Mouse (Mus musculus) intestine, postnatal 0 days (tissue): ENCODE measurements at regions not wholly inside any gene's neighbourhood (a gene's known extent, or its start where the extent isn't known, plus 50 kb on each side); places are given as distances from the start of the nearest gene placed in this dataset.

Source experiments
- ATAC-seq: fragments of 200-750 bp; cut with Nextera tagmentation; 2 replicates; pipeline ENCODE4 v1.8.0; 2017; ENCODE audit warnings: mild to moderate bottlenecking, moderate TSS enrichment, moderate library complexity
- H3K27ac ChIP-seq: fragments of 300-500 bp; sonication (generic); 2 replicates; pipeline ENCODE4 v1.5.1; 2014; ENCODE audit warnings: mild to moderate bottlenecking, low read depth, low read length, moderate library complexity
- H3K27me3 ChIP-seq: fragments of 300-500 bp; sonication (generic); replicated peaks from 2 replicates; pipeline ENCODE4 v1.6.1; 2014; ENCODE audit warnings: low read length, mixed read lengths; ENCODE audit not compliant: control insufficient read depth, insufficient read depth
- H3K36me3 ChIP-seq: fragments of 300-500 bp; sonication (generic); 2 replicates; pipeline ENCODE4 v1.6.1; 2014; ENCODE audit warnings: mild to moderate bottlenecking, moderate library complexity; ENCODE audit not compliant: control insufficient read depth, insufficient read depth
- H3K4me1 ChIP-seq: fragments of 300-500 bp; sonication (generic); replicated peaks from 2 replicates; pipeline ENCODE4 v1.6.1; 2014; ENCODE audit warnings: antibody characterized with exemption, low read length, mixed read lengths; ENCODE audit not compliant: control insufficient read depth, insufficient read depth
- H3K4me2 ChIP-seq: fragments of 300-500 bp; sonication (generic); replicated peaks from 2 replicates; pipeline ENCODE4 v1.6.1; 2014; ENCODE audit warnings: low read depth, mild to moderate bottlenecking, moderate library complexity
- H3K4me3 ChIP-seq: fragments of 300-500 bp; sonication (generic); 2 replicates; pipeline ENCODE4 v1.5.1; 2014; ENCODE audit warnings: low read depth, low read length
- H3K9ac ChIP-seq: fragments of 300-500 bp; sonication (generic); 2 replicates; pipeline ENCODE4 v1.6.1; 2014; ENCODE audit warnings: mild to moderate bottlenecking, low read depth, low read length
- H3K9me3 ChIP-seq: fragments of 300-500 bp; sonication (generic); 2 replicates; pipeline ENCODE4 v1.6.1; 2016; ENCODE audit warnings: mixed run types; ENCODE audit not compliant: control insufficient read depth
- CTCF ChIP-seq: sonication (generic); IDR thresholded peaks from 2 replicates; pipeline ENCODE4 v1.5.1; 2016; ENCODE audit warnings: low read depth, mild to moderate bottlenecking, control low read depth, antibody characterized with exemption, moderate library complexity
- WGBS: fragments of 180-500 bp; shearing (Covaris S2); extraction: QIAGEN DNeasy Blood & Tissue Kit; methylation state at CpG from one replicate; pipeline ENCODE4 v1.1.7; 2014; 5-methylcytosine and 5-hydroxymethylcytosine counted together

DNA sequence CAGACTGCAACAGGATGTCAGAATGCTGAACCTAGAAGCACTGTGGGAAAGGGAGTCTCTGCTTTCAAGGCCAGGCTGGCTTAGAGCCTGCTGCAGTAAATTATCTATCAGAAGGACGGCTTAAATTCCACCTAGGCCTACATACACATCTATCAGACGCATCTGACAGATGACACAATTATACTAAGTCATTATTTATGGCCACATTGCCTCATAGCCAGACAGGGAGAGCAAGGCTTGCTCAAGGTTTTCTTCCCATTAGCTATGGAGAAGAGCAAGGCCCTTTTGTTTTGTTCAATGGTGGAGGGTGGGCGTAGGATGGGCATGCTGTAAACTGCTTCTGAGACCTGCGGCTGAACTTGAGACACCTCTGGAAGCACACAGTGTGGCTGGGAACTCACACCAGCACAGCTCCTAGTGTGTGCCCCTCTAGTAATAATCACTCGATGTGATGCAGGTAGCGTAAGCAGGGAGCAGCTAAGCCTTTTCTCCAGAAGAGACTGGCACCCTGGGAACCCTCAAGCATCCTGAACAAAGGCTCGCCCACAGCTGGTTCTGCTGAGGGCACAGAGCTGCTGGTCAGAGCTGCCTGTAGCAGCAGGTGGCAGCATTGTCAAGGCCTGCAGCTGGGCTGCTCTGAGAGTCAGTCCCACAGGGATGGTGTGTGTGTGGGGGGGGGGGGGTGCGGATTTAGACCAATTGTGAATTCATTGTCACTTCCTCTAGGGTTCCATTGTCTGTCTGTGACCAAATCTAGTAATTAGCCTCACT is 406.8 kb upstream of the Adamts16 start:
- Histone ChIP-seq H3K9ac (no peak overlapping the region), H3K9me3 (no peaks in the 10 kb centered on the region), H3K27me3 (no peaks in the 10 kb centered on the region), H3K36me3 (no peaks in the 10 kb centered on the region), H3K4me3 (no peak overlapping the region), H3K4me1 (no peaks in the 10 kb centered on the region), H3K27ac (no peak overlapping the region), H3K4me2 (no peak overlapping the region)
- peak; percentile 71 for TF ChIP-seq CTCF
- ATAC-seq, result no peak
- 51% methylated on average over 8 of the region's 8 CpGs for WGBS

DNA sequence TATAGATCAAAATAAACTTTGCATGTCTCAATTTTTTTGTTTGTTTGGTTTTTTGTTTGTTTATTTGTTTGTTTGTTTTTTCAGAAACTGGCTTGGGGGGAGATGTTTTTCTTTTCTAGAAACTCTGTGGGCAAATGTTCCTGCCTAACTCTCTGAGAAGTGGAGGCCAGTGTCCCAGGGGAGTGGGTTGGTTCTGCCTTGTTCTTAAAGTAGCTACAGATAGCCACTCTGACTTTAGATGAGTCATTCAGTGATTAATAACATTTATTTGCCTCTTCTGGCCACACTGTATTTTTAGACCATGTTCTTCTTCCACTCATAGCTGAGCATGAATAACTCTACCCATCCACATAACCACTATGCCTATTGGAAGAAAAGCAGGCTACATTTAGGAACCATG is 405.6 kb upstream of the Adamts16 start:
- no peak for ATAC-seq
- TF ChIP-seq CTCF, result no peak
- Histone ChIP-seq H3K9ac (no peak overlapping the region), H3K27ac (no peak overlapping the region), H3K36me3 (no peaks in the 10 kb centered on the region), H3K4me3 (no peak overlapping the region), H3K27me3 (no peaks in the 10 kb centered on the region), H3K4me1 (no peaks in the 10 kb centered on the region), H3K9me3 (no peaks in the 10 kb centered on the region), H3K4me2 (no peak overlapping the region)

DNA sequence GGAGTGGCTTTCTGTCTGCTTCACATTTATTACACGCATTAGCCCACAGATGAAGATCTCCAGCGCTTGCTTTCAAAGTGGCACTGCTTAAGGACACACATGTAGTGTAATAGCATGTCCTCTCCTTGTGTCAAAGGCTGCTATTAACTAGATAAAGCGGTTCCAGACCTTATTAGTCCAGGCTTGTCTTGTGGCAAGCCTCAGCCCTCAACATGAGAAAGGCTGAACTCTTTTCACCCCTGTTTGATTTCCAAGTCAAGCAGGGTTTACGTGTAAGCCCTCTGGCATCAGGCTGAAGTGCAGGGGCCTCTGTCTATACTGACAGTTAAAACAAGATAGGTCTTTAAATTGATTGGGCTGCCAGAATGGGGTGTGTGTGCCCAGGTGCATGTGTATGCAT is 403.7 kb upstream of the Adamts16 start:
- no peak for TF ChIP-seq CTCF
- no peak for ATAC-seq
- no peak overlapping the region for H3K4me2 ChIP-seq
- no peak overlapping the region for H3K9ac ChIP-seq
- H3K4me3 ChIP-seq, result no peak overlapping the region
- no peaks in the 10 kb centered on the region for H3K36me3 ChIP-seq
- no peak overlapping the region for H3K27ac ChIP-seq
- 70% methylated on average over 4 of the region's 4 CpGs for WGBS
- no peaks in the 10 kb centered on the region for H3K9me3 ChIP-seq
- no peaks in the 10 kb centered on the region for H3K27me3 ChIP-seq
- H3K4me1 ChIP-seq, result no peaks in the 10 kb centered on the region

DNA sequence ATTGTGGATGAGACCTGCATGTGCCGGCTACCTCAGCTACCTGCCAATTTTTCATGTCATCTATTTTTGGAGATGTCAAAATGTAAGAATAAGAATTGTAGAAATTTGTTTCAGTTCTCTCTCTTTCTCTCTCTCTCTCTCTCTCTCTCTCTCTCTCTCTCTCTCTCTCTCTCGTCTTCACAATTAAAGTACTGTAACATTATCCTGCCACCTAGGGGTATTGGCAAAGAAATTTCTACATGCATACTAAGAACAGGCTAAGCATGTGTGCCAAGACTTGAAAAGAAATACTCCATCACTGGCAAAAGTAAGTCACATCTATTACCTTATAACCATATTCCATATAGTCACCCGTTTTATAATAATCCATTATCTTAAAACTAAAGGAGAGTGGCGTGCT is 398.2 kb upstream of the Adamts16 start:
- no peak for TF ChIP-seq CTCF
- Histone ChIP-seq H3K4me1 (no peaks in the 10 kb centered on the region), H3K9ac (no peak overlapping the region), H3K4me2 (no peak overlapping the region), H3K27ac (no peak overlapping the region), H3K9me3 (no peaks in the 10 kb centered on the region), H3K36me3 (no peaks in the 10 kb centered on the region), H3K27me3 (no peaks in the 10 kb centered on the region), H3K4me3 (no peak overlapping the region)
- no peak for ATAC-seq
- 83% methylated on average over 4 of the region's 4 CpGs for WGBS

DNA sequence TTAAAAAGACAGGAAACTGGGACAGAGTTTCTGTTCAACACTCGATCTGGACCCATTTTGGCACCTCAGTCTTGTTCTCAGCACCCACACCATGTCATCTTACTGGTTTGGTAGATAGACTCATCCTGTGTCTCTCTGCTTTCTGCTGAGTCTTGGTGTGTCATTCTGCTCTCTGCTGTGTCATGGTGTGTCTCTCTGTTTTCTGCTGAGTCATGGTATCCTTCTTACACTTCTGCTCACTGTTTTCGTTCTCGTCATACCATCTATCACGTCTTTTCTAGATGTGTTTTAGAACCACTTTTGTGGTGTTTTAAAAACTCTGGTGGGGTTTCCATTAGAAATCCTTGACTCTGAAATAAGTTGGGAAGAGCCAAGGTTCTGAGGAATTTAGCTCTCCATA is 393.7 kb upstream of the Adamts16 start:
- WGBS, result 87% methylated on average over 4 of the region's 4 CpGs
- Histone ChIP-seq H3K4me1 (no peaks in the 10 kb centered on the region), H3K27ac (no peak overlapping the region), H3K4me3 (no peak overlapping the region), H3K4me2 (no peak overlapping the region), H3K36me3 (no peaks in the 10 kb centered on the region), H3K27me3 (no peaks in the 10 kb centered on the region), H3K9ac (no peak overlapping the region), H3K9me3 (no peaks in the 10 kb centered on the region)
- ATAC-seq, result no peak
- TF ChIP-seq CTCF, result no peak

GRCm38 (mm10) chr13:71231182-71231581 is 389.6 kb upstream of the Adamts16 start:
- H3K9me3 ChIP-seq, result no peaks in the 10 kb centered on the region
- no peak overlapping the region for H3K9ac ChIP-seq
- H3K27me3 ChIP-seq, result no peaks in the 10 kb centered on the region
- H3K4me3 ChIP-seq, result no peak overlapping the region
- ATAC-seq, result no peak
- H3K27ac ChIP-seq, result no peak overlapping the region
- H3K4me1 ChIP-seq, result no peaks in the 10 kb centered on the region
- 74% methylated on average over 5 of the region's 5 CpGs for WGBS
- no peak overlapping the region for H3K4me2 ChIP-seq
- TF ChIP-seq CTCF, result no peak
- no peaks in the 10 kb centered on the region for H3K36me3 ChIP-seq

- H3K27me3 ChIP-seq, result no peaks in the 10 kb centered on the region
- 60% methylated on average over 5 of the region's 5 CpGs for WGBS
- no peak overlapping the region for H3K9ac ChIP-seq
- TF ChIP-seq CTCF, result no peak
- H3K36me3 ChIP-seq, result no peaks in the 10 kb centered on the region
- no peak for ATAC-seq
- H3K4me2 ChIP-seq, result no peak overlapping the region
- no peak overlapping the region for H3K27ac ChIP-seq
- no peaks in the 10 kb centered on the region for H3K4me1 ChIP-seq
- H3K4me3 ChIP-seq, result no peak overlapping the region
- no peaks in the 10 kb centered on the region for H3K9me3 ChIP-seq
Measured at GRCm38 (mm10) chr13:71214776-71215175, 373.2 kb upstream of the Adamts16 start.
